Mouse (Mus musculus) gastrocnemius, postnatal 10 days (tissue): Measurements from ENCODE around the gene Vat1l. TPM values are rescaled to one million over a fixed set of nuclear protein-coding genes. Genes with fewer than 3 reads are reported as not detected.
A peak's percentile ranks its signal among the peaks of the same experiment; 100 is the strongest.

Source experiments
- DNase-seq: peaks from one replicate; pipeline ENCODE4 v3.0.0; 2021; ENCODE audit warnings: mixed read lengths
- long read RNA-seq, 2 experiments: library from polyadenylated mRNA; stranded (forward); transcript quantifications; one replicate each; pipeline ENCODE4 v2.0.0; 2021
- total RNA-seq, 2 experiments: library from RNA; stranded (reverse); gene quantifications; 2 replicates each; pipeline ENCODE4 v1.2.3; 2021

Gene Vat1l
- total RNA-seq, result 1 to 10 TPM; 4.9 to 7.3 TPM
- long read RNA-seq, experiment 1, partial matches to known transcripts, result 1 of 2 reads
- long read RNA-seq, experiment 1, other reads (novel, unspliced or antisense), result 0 of 2 reads
- long read RNA-seq, experiment 2, full-length matches to known transcripts, result 3 of 4 reads
- long read RNA-seq, experiment 2, partial matches to known transcripts, result 0 of 4 reads
- long read RNA-seq, experiment 2, other reads (novel, unspliced or antisense), result 1 of 4 reads

- DNase-seq, result peak; percentile 8
These were observed at the start of gene Vat1l for GRCm38 (mm10) chr8:114205221-114205901. Gene Vat1l, plus strand, starts transcription at chr8:114205612.

- DNase-seq, result no peak
These were observed 46.8 kb upstream of the Vat1l start for GRCm38 (mm10) chr8:114158586-114158985.

GRCm38 (mm10) chr8:114159666-114160065, 45.7 kb upstream of the Vat1l start:
- DNase-seq, result no peak

- no peak for DNase-seq
These were observed 41.5 kb upstream of the Vat1l start for GRCm38 (mm10) chr8:114163871-114164270.

GRCm38 (mm10) chr8:114164444-114165096, 40.8 kb upstream of the Vat1l start:
- no peak for DNase-seq

- no peak for DNase-seq
These were observed 39.7 kb upstream of the Vat1l start for GRCm38 (mm10) chr8:114165741-114166140.

GRCm38 (mm10) chr8:114176721-114177120, 28.7 kb upstream of the Vat1l start:
- no peak for DNase-seq

- no peak for DNase-seq
These were observed 12.1 kb upstream of the Vat1l start for GRCm38 (mm10) chr8:114193334-114193733.

- no peak for DNase-seq
These were observed 6.4 kb upstream of the Vat1l start for GRCm38 (mm10) chr8:114198990-114199389.

- DNase-seq, result no peak
These were observed 1.1 kb downstream of the Vat1l start for GRCm38 (mm10) chr8:114206421-114206983.

GRCm38 (mm10) chr8:114207026-114207425, 1.6 kb downstream of the Vat1l start:
- no peak for DNase-seq

GRCm38 (mm10) chr8:114220779-114221178, 15.4 kb downstream of the Vat1l start:
- no peak for DNase-seq

GRCm38 (mm10) chr8:114222001-114222400, 16.6 kb downstream of the Vat1l start:
- DNase-seq, result no peak

- DNase-seq, result no peak
These were observed 18.6 kb downstream of the Vat1l start for GRCm38 (mm10) chr8:114224001-114224400.

GRCm38 (mm10) chr8:114251321-114252065, 46.1 kb downstream of the Vat1l start:
- DNase-seq, result no peak

- DNase-seq, result no peak
These were observed 53.3 kb downstream of the Vat1l start for GRCm38 (mm10) chr8:114258685-114259084.

GRCm38 (mm10) chr8:114259713-114260355, 54.4 kb downstream of the Vat1l start:
- DNase-seq, result no peak

- no peak for DNase-seq
These were observed 56.9 kb downstream of the Vat1l start for GRCm38 (mm10) chr8:114262331-114262730.

- no peak for DNase-seq
These were observed 69.1 kb downstream of the Vat1l start for GRCm38 (mm10) chr8:114274558-114274957.

- DNase-seq, result no peak
These were observed 75.7 kb downstream of the Vat1l start for GRCm38 (mm10) chr8:114281101-114281500.

GRCm38 (mm10) chr8:114294889-114295748, 89.7 kb downstream of the Vat1l start:
- no peak for DNase-seq
